Mouse (Mus musculus) lung, postnatal 36 days (tissue): ENCODE measurements at regions not wholly inside any gene's neighbourhood (a gene's known extent, or its start where the extent isn't known, plus 50 kb on each side); places are given as distances from the start of the nearest gene placed in this dataset.

Source experiments
- DNase-seq: peaks from one replicate; pipeline ENCODE4 v3.0.0; 2022; ENCODE audit warnings: mixed read lengths

DNA sequence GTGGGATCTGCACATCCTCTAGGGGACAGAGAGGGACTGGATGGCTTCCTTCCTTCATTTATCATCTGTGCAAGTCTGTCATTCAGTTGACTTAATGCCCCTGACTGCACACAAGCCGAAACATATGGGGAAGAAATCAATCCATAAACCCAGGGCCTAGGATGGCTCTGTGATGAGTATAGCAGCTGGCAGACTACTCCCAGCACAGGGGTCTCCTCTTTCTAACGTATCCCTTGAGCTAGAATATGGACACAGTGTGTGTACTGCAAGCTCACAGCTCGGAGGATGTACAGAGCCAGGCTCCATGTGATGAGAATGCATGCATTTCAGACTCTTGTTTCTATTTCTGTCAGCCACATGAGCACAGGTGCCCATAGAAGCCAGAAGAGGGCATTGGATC lies 180.3 kb downstream of the Parn start:
- no peak for DNase-seq

DNA sequence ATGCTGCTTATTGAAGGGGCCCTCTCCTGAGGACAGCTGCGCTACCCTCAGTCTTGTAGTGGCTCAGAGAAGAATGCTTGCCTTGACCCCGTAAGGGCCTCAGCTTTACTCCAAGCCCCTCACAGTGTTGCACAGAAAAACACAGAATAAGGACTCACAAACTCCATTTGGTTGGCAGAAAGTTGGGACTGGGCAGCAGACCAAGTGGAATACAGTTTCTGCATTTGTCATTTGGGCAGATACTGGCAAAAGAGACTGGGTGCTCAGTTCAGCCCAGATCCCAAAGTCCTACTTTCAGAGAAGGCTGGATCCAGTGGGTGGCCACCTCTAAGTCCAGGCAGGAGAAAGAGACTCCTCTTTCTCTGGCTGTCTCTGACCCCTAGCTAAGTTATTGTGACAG lies 181.4 kb downstream of the Parn start:
- peak; percentile 8 for DNase-seq

DNA sequence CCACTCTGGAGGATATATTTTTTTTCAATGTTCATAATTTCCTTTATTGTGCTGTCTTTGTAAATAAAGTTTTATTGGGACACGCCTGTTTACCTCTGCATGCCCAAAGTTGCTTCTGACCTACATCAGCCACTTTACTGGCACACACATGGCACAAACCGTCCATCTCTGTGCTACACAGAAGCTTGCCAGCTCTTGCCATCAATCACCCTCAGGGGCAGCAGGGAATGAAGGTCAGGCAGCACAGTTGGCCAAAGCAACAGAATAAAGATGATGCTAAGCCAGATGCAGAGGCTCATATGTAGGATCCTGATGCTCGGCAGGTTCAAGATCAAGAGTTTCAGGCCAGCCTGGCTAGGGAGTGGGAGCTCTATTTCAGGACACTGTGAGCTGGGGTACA lies 187.7 kb downstream of the Parn start:
- no peak for DNase-seq

DNA sequence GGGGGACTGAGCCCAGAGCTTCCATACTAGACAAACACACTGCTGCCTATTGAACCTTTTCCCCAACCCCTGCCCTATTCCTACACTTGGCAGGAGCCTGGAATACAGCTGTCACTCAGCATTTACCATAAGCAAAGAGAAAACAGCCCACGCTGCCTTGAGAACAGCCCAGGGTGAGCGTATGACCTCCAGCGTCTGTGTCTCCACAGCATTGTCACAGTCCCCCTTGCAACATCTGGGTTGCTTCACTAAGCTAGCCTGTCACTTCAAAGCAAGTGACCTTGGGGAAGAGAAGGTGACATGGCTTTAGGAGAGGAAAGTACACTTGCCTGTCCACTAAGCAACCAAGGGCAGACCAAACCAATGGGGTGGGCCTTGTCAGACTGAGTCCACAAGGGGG lies 191.3 kb downstream of the Parn start:
- DNase-seq = no peak

DNA sequence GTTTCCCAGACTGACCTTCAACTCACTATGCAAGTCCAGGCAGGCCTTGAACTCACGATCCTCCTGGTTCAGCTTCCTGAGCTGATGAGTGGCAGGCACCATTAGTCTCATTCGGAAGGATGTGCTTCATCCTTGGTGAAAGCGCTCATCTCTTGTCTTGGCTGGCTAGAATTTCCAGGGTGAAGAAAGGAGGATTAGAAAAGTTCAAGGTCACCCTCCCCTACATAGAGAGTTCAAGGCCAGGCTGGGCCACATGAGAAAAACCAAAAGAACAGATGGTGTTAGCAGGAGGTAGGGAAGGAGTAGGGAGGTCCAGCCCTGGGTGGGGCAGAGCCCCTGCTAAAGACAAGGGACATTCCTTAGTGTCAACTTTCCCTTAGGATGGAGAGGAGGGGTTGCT lies 193.0 kb downstream of the Parn start:
- DNase-seq = no peak

DNA sequence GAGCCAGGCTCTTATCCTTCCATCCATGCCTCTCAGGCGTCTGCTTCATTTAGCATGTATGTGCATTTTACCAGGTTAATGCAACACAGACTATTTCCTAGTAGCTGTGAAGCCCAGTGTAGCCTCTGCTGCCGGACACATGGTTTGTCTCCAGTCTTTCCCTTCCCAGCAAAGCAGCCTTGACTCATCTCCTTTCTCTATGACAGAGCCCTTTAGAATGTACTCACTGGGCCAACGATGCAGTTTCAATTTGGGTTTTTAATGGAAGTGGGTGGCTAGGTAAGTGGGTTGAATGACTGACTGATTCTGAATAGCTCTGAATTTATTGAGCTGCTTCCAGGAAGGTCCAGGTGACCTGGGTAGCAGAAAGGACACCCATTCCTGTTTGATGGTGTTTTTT lies 193.7 kb downstream of the Parn start:
- DNase-seq = no peak

DNA sequence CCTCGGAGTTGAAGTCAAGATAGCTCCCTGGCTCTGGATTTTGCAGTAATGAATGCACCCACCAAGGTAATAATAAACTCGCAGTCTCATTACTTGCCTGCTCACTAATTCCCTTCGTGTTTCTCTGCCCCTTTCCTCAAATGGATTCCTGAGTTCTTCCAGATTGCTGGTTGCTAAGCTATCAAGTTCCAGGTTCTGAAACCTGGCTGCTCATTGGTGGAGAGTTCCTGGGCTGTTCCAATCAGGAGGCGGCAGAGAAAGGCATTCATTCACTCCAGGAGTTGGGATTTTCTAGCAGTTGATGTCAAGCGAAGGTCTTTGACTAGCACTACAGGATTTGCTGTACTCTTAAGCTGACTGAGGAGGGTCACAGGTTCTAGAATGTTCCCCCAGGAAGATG lies 200.8 kb downstream of the Parn start:
- DNase-seq = no peak
